In the genomic region with DNA sequence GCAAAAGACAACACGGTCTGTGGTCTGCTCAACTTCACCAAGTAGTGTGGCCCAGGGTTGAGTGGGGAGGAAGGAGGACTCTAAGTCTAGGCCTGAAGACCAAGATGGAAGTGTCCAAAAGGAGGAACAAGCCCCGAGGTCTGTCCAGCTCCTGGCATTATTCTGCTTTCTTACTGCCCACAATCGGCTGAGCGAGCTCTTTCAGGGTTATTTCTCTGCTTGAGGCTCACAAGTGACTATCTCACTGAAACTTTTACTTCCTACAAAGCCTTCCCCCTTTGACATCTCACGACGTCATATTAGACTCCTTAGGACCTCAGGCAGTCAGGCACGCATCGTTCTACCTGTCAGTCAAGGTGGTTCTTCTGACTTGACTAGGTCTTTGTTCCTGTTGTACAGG, we compare ENCODE assay signal across 8 mouse cellular contexts. TPM values are rescaled to one million over a fixed set of nuclear protein-coding genes. Genes with fewer than 3 reads are reported as not detected.
DNase-seq lines count a peak whose midpoint lies in the region; ATAC-seq and TF ChIP-seq lines count a peak whose summit lies in the region.

No protein-coding gene starts in this region.

- no peak for TF ChIP-seq CTCF in E14TG2a.4 (conservative IDR thresholded peaks at IDR 0.05; ENCODE audit: low read length)

- H3K9ac ChIP-seq in liver, embryonic 13.5 days: peak overlapping the region; percentile 78
- H3K9ac ChIP-seq in neural tube, embryonic 15.5 days (replicated peaks): peak overlapping the region; percentile 91; the same call in 1 of the 2 replicates

- ATAC-seq in granulocyte monocyte progenitor cell, adult 5-6 weeks (replicated peaks; ENCODE audit: poor library complexity, severe bottlenecking): peak; percentile 58
- ATAC-seq in liver, embryonic 13.5 days (ENCODE audit: low read depth): no peak; the same call in 1 of the 2 replicates
- ATAC-seq in neural tube, embryonic 15.5 days (ENCODE audit: low FRiP score): no peak

- peak overlapping the region; percentile 84 for H3K4me3 ChIP-seq in E14TG2a.4 (replicated peaks; ENCODE audit: low read length)
- H3K4me3 ChIP-seq in liver, embryonic 13.5 days (replicated peaks): peak overlapping the region; percentile 72
- H3K4me3 ChIP-seq in neural tube, embryonic 15.5 days (replicated peaks): peak overlapping the region; percentile 84

- peaks cover 6% of the 10 kb centered on the region; the same call in 1 of the 2 replicates for H3K36me3 ChIP-seq in E14TG2a.4 (ENCODE audit: insufficient read depth, low read length)
- H3K36me3 ChIP-seq in liver, embryonic 13.5 days: no peaks in the 10 kb centered on the region
- no peaks in the 10 kb centered on the region for H3K36me3 ChIP-seq in neural tube, embryonic 15.5 days

- peaks cover 40% of the 10 kb centered on the region for H3K27me3 ChIP-seq in E14TG2a.4 (ENCODE audit: insufficient read depth, low read length)
- peaks cover 40% of the 10 kb centered on the region for H3K27me3 ChIP-seq in liver, embryonic 13.5 days
- no peaks in the 10 kb centered on the region for H3K27me3 ChIP-seq in neural tube, embryonic 15.5 days (replicated peaks)

- peak overlapping the region; percentile 96 for H3K4me2 ChIP-seq in liver, embryonic 13.5 days
- H3K4me2 ChIP-seq in neural tube, embryonic 15.5 days: peak overlapping the region; percentile 79

- H3K9me3 ChIP-seq in E14TG2a.4 (ENCODE audit: low read length): no peaks in the 10 kb centered on the region
- H3K9me3 ChIP-seq in liver, embryonic 13.5 days (replicated peaks): no peaks in the 10 kb centered on the region
- no peaks in the 10 kb centered on the region for H3K9me3 ChIP-seq in neural tube, embryonic 15.5 days (replicated peaks)

- WGBS in liver, embryonic 13.5 days (ENCODE audit: insufficient replicate concordance): 50% methylated on average over 8 of the region's 8 CpGs
- WGBS in neural tube, embryonic 15.5 days: 69% methylated on average over 8 of the region's 8 CpGs

- peak overlapping the region; percentile 40 for H3K27ac ChIP-seq in liver, embryonic 13.5 days
- H3K27ac ChIP-seq in neural tube, embryonic 15.5 days (replicated peaks): peak overlapping the region; percentile 87

- DNase-seq in frontal cortex, postnatal 10 days (ENCODE audit: low spot score in 2 of 2): peak; percentile 19
- DNase-seq in frontal cortex, postnatal 14 days (ENCODE audit: low spot score in 2 of 2): no peak
- DNase-seq in liver, embryonic 13.5 days: no peak
- no peak for DNase-seq in urinary bladder, adult 18-20 months (ENCODE audit: low spot score in 2 of 2)
- no peak for DNase-seq in adrenal gland, postnatal 36 days

- H3K4me1 ChIP-seq in E14TG2a.4 (replicated peaks; ENCODE audit: low read depth, low read length): peaks cover 28% of the 10 kb centered on the region
- peaks cover 49% of the 10 kb centered on the region for H3K4me1 ChIP-seq in liver, embryonic 13.5 days (replicated peaks)
- H3K4me1 ChIP-seq in neural tube, embryonic 15.5 days: peaks cover 43% of the 10 kb centered on the region

RNA-seq across cellular contexts. Expression of a gene that starts 2.3 kb away (rescaled TPM):
- 22.8 and 22.9 TPM in 2 replicates for total RNA-seq in granulocyte monocyte progenitor cell, adult 5-6 weeks (2014; fragmentation: Nextera tagmentation)
- 28.6 and 37.8 TPM in 2 replicates for total RNA-seq in granulocyte monocyte progenitor cell, adult 5-6 weeks (2017)
- polyA plus RNA-seq in liver, embryonic 13.5 days (2015; fragmentation: Nextera tagmentation; extraction: Ambion mirVana): 9.5 and 10.6 TPM in 2 replicates
- 50.6 and 59.5 TPM in 2 replicates for polyA plus RNA-seq in neural tube, embryonic 15.5 days (2015; fragmentation: Nextera tagmentation; extraction: Ambion mirVana)
- 10 to 100 TPM; 28.9 to 34.9 TPM for total RNA-seq in adrenal gland, postnatal 36 days (2021)

RNA-seq across cellular contexts. Expression of a gene that starts 29.5 kb away (rescaled TPM):
- 20.2 and 28.6 TPM in 2 replicates for total RNA-seq in granulocyte monocyte progenitor cell, adult 5-6 weeks (2014; fragmentation: Nextera tagmentation)
- 28.7 and 30.3 TPM in 2 replicates for total RNA-seq in granulocyte monocyte progenitor cell, adult 5-6 weeks (2017)
- 25.6 and 26.5 TPM in 2 replicates for polyA plus RNA-seq in liver, embryonic 13.5 days (2015; fragmentation: Nextera tagmentation; extraction: Ambion mirVana)
- polyA plus RNA-seq in neural tube, embryonic 15.5 days (2015; fragmentation: Nextera tagmentation; extraction: Ambion mirVana): 41.4 and 49.4 TPM in 2 replicates
- total RNA-seq in adrenal gland, postnatal 36 days (2021): 100 to 1,000 TPM; 112 to 140 TPM

RNA-seq across cellular contexts. Expression of a gene that starts 42.2 kb away (rescaled TPM):
- total RNA-seq in granulocyte monocyte progenitor cell, adult 5-6 weeks (2014; fragmentation: Nextera tagmentation): 32.9 and 36.9 TPM in 2 replicates
- total RNA-seq in granulocyte monocyte progenitor cell, adult 5-6 weeks (2017): 32.2 and 33.4 TPM in 2 replicates
- 28.6 and 35.1 TPM in 2 replicates for polyA plus RNA-seq in liver, embryonic 13.5 days (2015; fragmentation: Nextera tagmentation; extraction: Ambion mirVana)
- 44.4 and 47.3 TPM in 2 replicates for polyA plus RNA-seq in neural tube, embryonic 15.5 days (2015; fragmentation: Nextera tagmentation; extraction: Ambion mirVana)
- total RNA-seq in adrenal gland, postnatal 36 days (2021): 10 to 100 TPM; 62.2 to 65.6 TPM

Comparison
In these comparisons a context has a peak if more than half of its experiments do, and no peak if none do; other contexts are left out.
1. DNase-seq: peak in frontal cortex, postnatal 10 days (2 of 2); none in frontal cortex, postnatal 14 days (0 of 2), liver, embryonic 13.5 days (single experiment), urinary bladder, adult 18-20 months (0 of 2) and adrenal gland, postnatal 36 days (0 of 2).
2. Peak in every context shown above with its lines, with median percentiles within 50 percentile points of each other: H3K4me3 ChIP-seq.